Mouse (Mus musculus) heart, postnatal 0 days (tissue): ENCODE measurements around the gene Ppp1r12a.

Experiments used
- CTCF ChIP-seq: IDR thresholded peaks from 2 replicates; pipeline ENCODE4 v1.5.1; 2016; ENCODE audit warnings: antibody characterized with exemption, control low read depth, low read depth
- EP300 ChIP-seq: IDR thresholded peaks from 2 replicates; pipeline ENCODE4 v1.6.1; 2016; ENCODE audit warnings: antibody characterized with exemption, low read depth

GRCm38 (mm10) chr10:108170818-108171217 lies 8.8 kb downstream of the Ppp1r12a start:
- no peak for TF ChIP-seq CTCF
- no peak for TF ChIP-seq EP300
